Mouse (Mus musculus) lung, embryonic 14.5 days (tissue): ENCODE measurements around the gene Mrpl48. TPM values are rescaled to one million over a fixed set of nuclear protein-coding genes. Genes with fewer than 3 reads are reported as not detected.

Experiments used
- ATAC-seq: fragments of 200-750 bp; cut with Nextera tagmentation; 2 replicates; pipeline ENCODE4 v1.8.0; 2017; ENCODE audit warnings: mild to moderate bottlenecking, moderate TSS enrichment, moderate library complexity; ENCODE audit not compliant: insufficient read depth
- DNase-seq: peaks from one replicate; pipeline ENCODE4 v3.0.0-alpha.2; 2015
- H3K27ac ChIP-seq: fragments of 300-500 bp; sonication (generic); 2 replicates; pipeline ENCODE4 v1.5.1; 2014; ENCODE audit warnings: low read depth, mild to moderate bottlenecking, moderate library complexity
- H3K27me3 ChIP-seq: fragments of 300-500 bp; sonication (generic); 2 replicates; pipeline ENCODE4 v1.6.1; 2014; ENCODE audit warnings: low read length, control low read depth; ENCODE audit not compliant: insufficient read depth
- H3K36me3 ChIP-seq: fragments of 300-500 bp; sonication (generic); 2 replicates; pipeline ENCODE4 v1.6.1; 2014; ENCODE audit warnings: control low read depth; ENCODE audit not compliant: insufficient read depth
- H3K4me1 ChIP-seq: fragments of 300-500 bp; sonication (generic); 2 replicates; pipeline ENCODE4 v1.6.1; 2014; ENCODE audit warnings: antibody characterized with exemption, control low read depth; ENCODE audit not compliant: insufficient read depth
- H3K4me2 ChIP-seq: fragments of 300-500 bp; sonication (generic); 2 replicates; pipeline ENCODE4 v1.6.1; 2014; ENCODE audit warnings: mild to moderate bottlenecking
- H3K4me3 ChIP-seq: fragments of 300-500 bp; sonication (generic); 2 replicates; pipeline ENCODE4 v1.5.1; 2014; ENCODE audit warnings: low read depth, low read length
- H3K9ac ChIP-seq: fragments of 300-500 bp; sonication (generic); 2 replicates; pipeline ENCODE4 v1.6.1; 2014
- H3K9me3 ChIP-seq: fragments of 300-500 bp; sonication (generic); 2 replicates; pipeline ENCODE4 v1.6.1; 2016; ENCODE audit warnings: low read depth, low read length, control low read depth
- CTCF ChIP-seq: IDR thresholded peaks from 2 replicates; pipeline ENCODE4 v1.5.1; 2016; ENCODE audit warnings: antibody characterized with exemption, low read depth
- WGBS: fragments of 180-500 bp; shearing (Covaris S2); extraction: QIAGEN DNeasy Blood & Tissue Kit; methylation state at CpG from one replicate; pipeline ENCODE4 v1.1.7; 2014; 5-methylcytosine and 5-hydroxymethylcytosine counted together
- polyA plus RNA-seq: library from polyadenylated mRNA; unstranded; fragments of >200 nt; fragmentation: Nextera tagmentation; extraction: Ambion mirVana; gene quantifications from 2 replicates; pipeline ENCODE4 v1.2.1, GENCODE M21; 2014

The Mrpl48 gene
- polyA plus RNA-seq, 1 experiment from 2014 or later = 77.2 TPM

- TF ChIP-seq CTCF = no peak
- H3K27ac ChIP-seq = no peak overlapping the region
- 60% methylated on average over 1 of the region's 1 CpGs for WGBS
- H3K4me3 ChIP-seq = no peak overlapping the region
- no peaks in the 10 kb centered on the region for H3K9me3 ChIP-seq
- DNase-seq (no peak), ATAC-seq (no peak)
- H3K4me1 ChIP-seq = 0 out of 2 replicates have a peak, but pooled peaks cover 4% of the 10 kb centered on the region
- no peak overlapping the region for H3K4me2 ChIP-seq
- no peaks in the 10 kb centered on the region for H3K36me3 ChIP-seq
- no peaks in the 10 kb centered on the region for H3K27me3 ChIP-seq
- H3K9ac ChIP-seq = no peak overlapping the region
These were observed 18.3 kb downstream of the Mrpl48 start for GRCm38 (mm10) chr7:100589816-100590215.

- peak; percentile 92 for ATAC-seq
These were observed 25.3 kb downstream of the Mrpl48 start for GRCm38 (mm10) chr7:100582727-100583236.

GRCm38 (mm10) chr7:100582235-100582634 lies 25.9 kb downstream of the Mrpl48 start:
- DNase-seq (no peak), ATAC-seq (no peak)
- Histone ChIP-seq H3K9ac (peak overlapping the region; percentile 78), H3K27ac (no peak overlapping the region), H3K36me3 (no peaks in the 10 kb centered on the region), H3K4me2 (peak overlapping the region; percentile 62), H3K9me3 (no peaks in the 10 kb centered on the region), H3K4me1 (no peaks in the 10 kb centered on the region), H3K4me3 (peak overlapping the region; percentile 48), H3K27me3 (no peaks in the 10 kb centered on the region)
- no peak for TF ChIP-seq CTCF
- whole genome bisulfite sequencing = 34% methylated on average over 7 of the region's 7 CpGs

More at GRCm38 (mm10) chr7:100582727-100583236, 25.3 kb downstream of the Mrpl48 start:
- Histone ChIP-seq H3K4me3 (peak overlapping the region; percentile 48), H3K36me3 (no peaks in the 10 kb centered on the region), H3K9me3 (no peaks in the 10 kb centered on the region), H3K4me1 (no peaks in the 10 kb centered on the region), H3K27ac (peak overlapping the region; percentile 83; the same call in 1 of the 2 replicates), H3K4me2 (peak overlapping the region; percentile 62), H3K9ac (peak overlapping the region; percentile 78), H3K27me3 (no peaks in the 10 kb centered on the region)
- TF ChIP-seq CTCF = no peak
- DNase-seq = peak; percentile 97
- WGBS = under 1% methylated on average over 31 of the region's 31 CpGs

- H3K27ac ChIP-seq = no peak overlapping the region
- DNase-seq (no peak), ATAC-seq (no peak)
- 84% methylated on average over 2 of the region's 2 CpGs for WGBS
- no peak overlapping the region for H3K9ac ChIP-seq
- H3K4me3 ChIP-seq = no peak overlapping the region
- H3K4me1 ChIP-seq = no peaks in the 10 kb centered on the region
- no peaks in the 10 kb centered on the region for H3K9me3 ChIP-seq
- no peak overlapping the region for H3K4me2 ChIP-seq
- TF ChIP-seq CTCF = no peak
- H3K36me3 ChIP-seq = no peaks in the 10 kb centered on the region
- no peaks in the 10 kb centered on the region for H3K27me3 ChIP-seq
These were observed 29.3 kb downstream of the Mrpl48 start for GRCm38 (mm10) chr7:100578794-100579193.

GRCm38 (mm10) chr7:100572704-100573103 lies 35.4 kb downstream of the Mrpl48 start:
- Histone ChIP-seq H3K9ac (no peak overlapping the region), H3K4me2 (no peak overlapping the region), H3K27me3 (no peaks in the 10 kb centered on the region), H3K36me3 (peaks cover 3% of the 10 kb centered on the region), H3K27ac (no peak overlapping the region), H3K4me3 (no peak overlapping the region), H3K4me1 (no peaks in the 10 kb centered on the region), H3K9me3 (no peaks in the 10 kb centered on the region)
- no peak for TF ChIP-seq CTCF
- WGBS = 71% methylated on average over 4 of the region's 4 CpGs
- DNase-seq (no peak), ATAC-seq (no peak)

GRCm38 (mm10) chr7:100572061-100572460 lies 36.0 kb downstream of the Mrpl48 start:
- ATAC-seq (no peak), DNase-seq (no peak)
- TF ChIP-seq CTCF = no peak
- H3K36me3 ChIP-seq = peaks cover 3% of the 10 kb centered on the region
- WGBS = 69% methylated on average over 4 of the region's 4 CpGs
- H3K27me3 ChIP-seq = no peaks in the 10 kb centered on the region
- no peak overlapping the region for H3K4me2 ChIP-seq
- no peak overlapping the region for H3K27ac ChIP-seq
- no peak overlapping the region for H3K4me3 ChIP-seq
- no peak overlapping the region for H3K9ac ChIP-seq
- no peaks in the 10 kb centered on the region for H3K9me3 ChIP-seq
- H3K4me1 ChIP-seq = no peaks in the 10 kb centered on the region

- ATAC-seq (no peak), DNase-seq (no peak)
- Histone ChIP-seq H3K9ac (no peak overlapping the region), H3K9me3 (no peaks in the 10 kb centered on the region), H3K27me3 (no peaks in the 10 kb centered on the region), H3K27ac (no peak overlapping the region), H3K36me3 (peaks cover 3% of the 10 kb centered on the region), H3K4me3 (no peak overlapping the region), H3K4me1 (no peaks in the 10 kb centered on the region), H3K4me2 (no peak overlapping the region)
- no peak for TF ChIP-seq CTCF
- WGBS = 62% methylated on average over 3 of the region's 3 CpGs
These were observed 37.0 kb downstream of the Mrpl48 start for GRCm38 (mm10) chr7:100570930-100571715.
